Mouse (Mus musculus) myocyte (in vitro differentiated cells): ENCODE data around the gene 4931406P16Rik. TPM values are rescaled to one million over a fixed set of nuclear protein-coding genes. Genes with fewer than 3 reads are reported as not detected.
A peak's percentile ranks its signal among the peaks of the same experiment; 100 is the strongest.

Source experiments
- H3K27me3 ChIP-seq: one replicate; pipeline ENCODE4 v1.6.1; 2011; ENCODE audit not compliant: control insufficient read depth, insufficient read depth, insufficient read length
- H3K36me3 ChIP-seq: one replicate; pipeline ENCODE4 v1.6.1; 2011; ENCODE audit not compliant: control insufficient read depth, insufficient read depth
- H3K4me2 ChIP-seq: one replicate; pipeline ENCODE4 v1.6.1; 2011; ENCODE audit warnings: low read depth, control low read depth
- H3K4me3 ChIP-seq: one replicate; pipeline ENCODE4 v1.5.1; 2011; ENCODE audit warnings: mild to moderate bottlenecking, control low read depth, moderate library complexity
- H3K79me2 ChIP-seq: one replicate; pipeline ENCODE4 v1.6.1; 2011; ENCODE audit not compliant: control insufficient read depth, insufficient read depth
- H3ac ChIP-seq: one replicate; pipeline ENCODE4 v1.6.1; 2011; ENCODE audit not compliant: control insufficient read depth, insufficient read length
- CEBPB ChIP-seq: IDR thresholded peaks from 2 replicates; pipeline ENCODE4 v1.6.1; 2011; ENCODE audit warnings: mild to moderate bottlenecking, moderate library complexity; ENCODE audit not compliant: poor library complexity, insufficient read depth, severe bottlenecking
- E2F4 ChIP-seq: IDR thresholded peaks from one replicate; pipeline ENCODE4 v1.6.1; 2011; ENCODE audit warnings: mild to moderate bottlenecking, control low read depth, moderate library complexity; ENCODE audit not compliant: insufficient read depth
- MAX ChIP-seq: IDR thresholded peaks from one replicate; pipeline ENCODE4 v1.6.1; 2011; ENCODE audit warnings: low read depth, mild to moderate bottlenecking, control low read depth
- MYOD1 ChIP-seq, 3 experiments: IDR thresholded peaks; one replicate each; pipeline ENCODE4 v1.6.1; 2011; ENCODE audit warnings: control low read depth in 2 of 3, low read depth in 2 of 3, mild to moderate bottlenecking in 2 of 3, moderate library complexity in 1 of 3; ENCODE audit not compliant: insufficient read length in 2 of 3, control insufficient read depth in 1 of 3
- MYOG ChIP-seq, 3 experiments: IDR thresholded peaks; one replicate each; pipeline ENCODE4 v1.6.1; 2011; ENCODE audit warnings: control low read depth in 2 of 3, low read depth in 2 of 3, mild to moderate bottlenecking in 2 of 3; ENCODE audit not compliant: insufficient read length in 2 of 3, control insufficient read depth in 1 of 3, insufficient read depth in 1 of 3
- POLR2A ChIP-seq: IDR thresholded peaks from one replicate; pipeline ENCODE4 v1.6.1; 2011; ENCODE audit warnings: low read depth, mild to moderate bottlenecking, control low read depth, moderate library complexity; ENCODE audit not compliant: insufficient read length
- POLR2AphosphoS2 ChIP-seq: IDR thresholded peaks from one replicate; pipeline ENCODE4 v1.6.1; 2011; ENCODE audit warnings: low read depth, control low read depth; ENCODE audit not compliant: insufficient read length
- REST ChIP-seq: IDR thresholded peaks from one replicate; pipeline ENCODE4 v1.6.1; 2011; ENCODE audit warnings: mild to moderate bottlenecking, control low read depth, moderate library complexity; ENCODE audit not compliant: insufficient read depth, insufficient read length
- SRF ChIP-seq: IDR thresholded peaks from one replicate; pipeline ENCODE4 v1.6.1; 2011; ENCODE audit warnings: low read depth; ENCODE audit not compliant: control insufficient read depth, insufficient read length
- TCF12 ChIP-seq: IDR thresholded peaks from one replicate; pipeline ENCODE4 v1.6.1; 2011; ENCODE audit warnings: mild to moderate bottlenecking, control low read depth; ENCODE audit not compliant: poor library complexity, insufficient read depth, severe bottlenecking
- TCF3 ChIP-seq: IDR thresholded peaks from one replicate; pipeline ENCODE4 v1.6.1; 2011; ENCODE audit warnings: low read depth, control low read depth; ENCODE audit not compliant: insufficient read length
- USF1 ChIP-seq: IDR thresholded peaks from one replicate; pipeline ENCODE4 v1.6.1; 2011; ENCODE audit warnings: low read depth, mild to moderate bottlenecking, control low read depth, moderate library complexity
- polyA plus RNA-seq: library from polyadenylated mRNA; unstranded; fragments of >200 nt; fragmentation: generic; extraction: Trizol; gene quantifications from one replicate; pipeline ENCODE4 v1.2.1, GENCODE M21; 2012; ENCODE audit warnings: missing spikeins

Gene 4931406P16Rik
- polyA plus RNA-seq, 1 experiment = 14.5 TPM

DNA sequence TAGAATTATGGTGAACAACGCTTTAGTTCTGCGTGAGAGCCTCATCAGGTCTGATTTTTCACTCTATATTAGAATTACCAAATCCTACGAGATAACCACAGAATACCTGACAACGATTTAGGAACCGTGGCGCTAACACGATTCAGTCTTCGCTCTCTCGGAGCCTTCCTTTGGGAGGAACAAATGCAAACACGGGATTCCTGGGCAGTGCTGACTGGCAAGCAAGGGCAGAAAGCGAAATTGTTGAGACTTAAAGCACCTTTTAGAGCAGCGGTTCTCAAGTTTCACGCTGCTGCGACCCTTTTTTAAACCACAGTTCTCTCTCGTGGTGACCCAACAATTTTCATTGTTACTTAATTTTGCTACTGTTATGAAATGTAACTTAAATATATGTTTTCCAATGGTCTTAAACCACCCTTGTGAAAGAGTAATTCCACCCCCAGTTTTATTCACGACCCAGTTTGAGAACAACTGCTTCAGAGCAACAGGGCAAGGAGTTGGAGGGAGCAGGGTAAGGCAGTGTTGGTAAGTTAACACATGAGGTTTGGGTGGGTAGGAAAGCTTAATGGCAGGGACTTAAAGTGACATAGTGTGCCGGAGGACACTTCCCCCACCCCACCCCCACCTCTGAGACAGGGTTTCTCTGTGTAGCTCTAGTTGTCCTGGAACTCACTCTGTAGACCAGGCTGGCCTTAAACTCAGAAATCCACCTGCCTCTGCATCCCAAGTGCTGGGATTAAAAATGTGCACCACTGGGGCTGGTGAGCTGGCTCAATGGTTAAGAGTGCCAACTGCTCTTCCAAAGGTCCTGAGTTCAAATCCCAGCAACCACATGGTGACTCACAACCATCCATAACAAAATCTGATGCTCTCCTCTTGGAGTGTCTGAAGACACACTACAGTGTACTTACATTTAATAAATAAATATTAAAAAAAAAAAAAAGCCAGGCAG, 78.5 kb downstream of the 4931406P16Rik start:
- Histone ChIP-seq H3K4me3 (peak overlapping the region; percentile 41), H3K4me2 (peak overlapping the region; percentile 95), H3K27me3 (no peaks in the 10 kb centered on the region), H3K79me2 (peaks cover 1% of the 10 kb centered on the region), H3ac (peak overlapping the region; percentile 24), H3K36me3 (peaks cover 16% of the 10 kb centered on the region)
- no peak for TF ChIP-seq USF1
- no peak for TF ChIP-seq MYOG (IDR thresholded peaks at IDR 0.05; ENCODE audit: control insufficient read depth in 1 of 3, insufficient read depth in 1 of 3, insufficient read length in 2 of 3, low read depth in 2 of 3)
- no peak for TF ChIP-seq TCF3
- TF ChIP-seq POLR2A = no peak
- TF ChIP-seq POLR2AphosphoS2 = peak; percentile 34

DNA sequence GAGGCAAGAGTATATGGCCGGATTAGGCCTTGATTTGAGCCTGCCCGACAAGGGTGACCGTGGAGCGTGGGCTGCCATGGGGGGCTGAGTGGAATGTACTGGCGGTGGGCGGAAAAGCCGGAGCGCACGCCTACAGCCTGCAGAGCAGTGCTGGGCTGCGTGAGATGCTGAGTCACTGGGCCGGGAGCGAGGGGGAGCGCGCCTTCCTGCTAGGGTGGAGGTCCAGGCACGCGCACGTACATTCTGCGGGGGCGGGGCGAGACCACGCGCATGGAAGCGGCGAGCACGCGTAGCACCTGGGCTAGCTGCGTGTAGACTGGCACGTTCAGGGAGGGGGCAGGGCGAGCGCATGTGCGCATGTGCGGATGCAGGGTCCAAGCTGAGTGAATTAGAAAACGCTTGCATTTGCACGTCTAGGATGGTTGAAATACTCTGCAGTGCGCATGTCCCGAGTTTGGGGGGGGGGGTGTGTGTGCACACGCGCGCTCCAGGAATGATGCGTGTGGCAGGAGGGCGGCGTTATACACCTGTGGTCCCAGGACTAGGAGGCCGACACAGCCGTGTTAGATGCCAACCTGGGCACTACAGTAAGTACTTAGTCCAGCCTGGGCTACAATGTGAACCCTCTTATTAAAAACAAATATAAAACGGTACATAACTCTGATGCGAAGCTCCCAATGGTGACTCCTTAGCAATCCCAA, 79.3 kb downstream of the 4931406P16Rik start:
- Histone ChIP-seq H3ac (peak overlapping the region; percentile 24), H3K4me3 (peak overlapping the region; percentile 41), H3K4me2 (peak overlapping the region; percentile 99), H3K27me3 (no peaks in the 10 kb centered on the region), H3K79me2 (peaks cover 9% of the 10 kb centered on the region), H3K36me3 (peaks cover 9% of the 10 kb centered on the region)
- TF ChIP-seq MYOD1 (IDR thresholded peaks at IDR 0.05; ENCODE audit: control insufficient read depth in 1 of 3, insufficient read length in 2 of 3, low read depth in 2 of 3) = peak in 2 of 3 experiments; percentile 81 to 93
- TF ChIP-seq TCF12 = no peak
- peak; percentile 99 for TF ChIP-seq POLR2AphosphoS2
- TF ChIP-seq TCF3 = peak; percentile 9
- TF ChIP-seq POLR2A = peak; percentile 86
- TF ChIP-seq REST = no peak
- peak in 2 of 3 experiments; percentile 65 to 71 for TF ChIP-seq MYOG (IDR thresholded peaks at IDR 0.05; ENCODE audit: control insufficient read depth in 1 of 3, insufficient read depth in 1 of 3, insufficient read length in 2 of 3, low read depth in 2 of 3)
- peak; percentile 50 for TF ChIP-seq SRF

GRCm38 (mm10) chr7:34232785-34233725, 80.3 kb downstream of the 4931406P16Rik start:
- TF ChIP-seq USF1 (no peak), SRF (no peak), TCF3 (no peak), MYOD1 (IDR thresholded peaks at IDR 0.05; ENCODE audit: control insufficient read depth in 1 of 3, insufficient read length in 2 of 3, low read depth in 2 of 3) (no peak), MAX (no peak), POLR2A (no peak), CEBPB (no peak), MYOG (IDR thresholded peaks at IDR 0.05; ENCODE audit: control insufficient read depth in 1 of 3, insufficient read depth in 1 of 3, insufficient read length in 2 of 3, low read depth in 2 of 3) (no peak), POLR2AphosphoS2 (no peak), TCF12 (no peak)
- H3K4me3 ChIP-seq = peak overlapping the region; percentile 41
- H3K4me2 ChIP-seq = peak overlapping the region; percentile 99
- H3ac ChIP-seq = peak overlapping the region; percentile 24
- no peaks in the 10 kb centered on the region for H3K27me3 ChIP-seq
- H3K79me2 ChIP-seq = peaks cover 19% of the 10 kb centered on the region
- peaks cover 3% of the 10 kb centered on the region for H3K36me3 ChIP-seq

GRCm38 (mm10) chr7:34230116-34230515, 83.2 kb downstream of the 4931406P16Rik start, which contains the start of gene Gpi1:
Gpi1 (minus strand) TSS chr7:34230336.
- H3K4me3 ChIP-seq = peak within 1 kb of the TSS; percentile 85
- peak within 1 kb of the TSS; percentile 13 for H3ac ChIP-seq
- peaks cover 7% of the 10 kb centered on the region for H3K36me3 ChIP-seq
- H3K79me2 ChIP-seq = peaks cover 49% of the 10 kb centered on the region
- H3K27me3 ChIP-seq = no peaks in the 10 kb centered on the region
- H3K4me2 ChIP-seq = peak within 1 kb of the TSS; percentile 77
- TF ChIP-seq MYOD1 (IDR thresholded peaks at IDR 0.05; ENCODE audit: control insufficient read depth in 1 of 3, insufficient read length in 2 of 3, low read depth in 2 of 3) (peak in 2 of 3 experiments; percentile 28 to 64), E2F4 (peak; percentile 18), POLR2AphosphoS2 (peak; percentile 98), TCF12 (no peak), MAX (no peak), MYOG (IDR thresholded peaks at IDR 0.05; ENCODE audit: control insufficient read depth in 1 of 3, insufficient read depth in 1 of 3, insufficient read length in 2 of 3, low read depth in 2 of 3) (peak in 2 of 3 experiments; percentile 3 to 63), POLR2A (peak; percentile 94), CEBPB (no peak)
